Comparison of ENCODE assay signal across 24 mouse cellular contexts in genomic region chr7:132306671-132307412, GRCm38 (mm10).
"Had no signal": no experiment of that assay in that cellular context is flagged by ENCODE, and none has a peak within 500 bp of the region (broad histone marks: within the 10 kb centered on the region; RNA-seq: fewer than 3 reads in every experiment).

No protein-coding gene starts in this region.

- ATAC-seq: hindbrain, postnatal 0 days; liver, embryonic 12.5 days had no signal

- H3K9me3 ChIP-seq: heart, embryonic 13.5 days; heart, embryonic 15.5 days; hindbrain, embryonic 13.5 days; hindbrain, embryonic 15.5 days; kidney, embryonic 15.5 days; limb, embryonic 13.5 days; limb, embryonic 15.5 days; liver, embryonic 12.5 days had no signal

- H3K9ac ChIP-seq: heart, embryonic 13.5 days; heart, embryonic 15.5 days; hindbrain, embryonic 13.5 days; hindbrain, embryonic 15.5 days; kidney, embryonic 15.5 days; limb, embryonic 13.5 days; limb, embryonic 15.5 days; liver, embryonic 12.5 days; liver, embryonic 14.5 days had no signal

- DNase-seq: gastrocnemius, adult 2 months; gastrocnemius, postnatal 10 days; gastrocnemius, postnatal 25 days; heart, adult 18-20 months; heart, postnatal 14 days; heart, postnatal 36 days; kidney, adult 11 months; kidney, adult 2 months; kidney, adult 9 months; layer of hippocampus, adult 9-11 months; layer of hippocampus, postnatal 36 days; left cerebral cortex, postnatal 4 days had no signal

- H3K4me2 ChIP-seq: heart, embryonic 11.5 days; heart, embryonic 13.5 days; heart, embryonic 15.5 days; hindbrain, embryonic 13.5 days; hindbrain, embryonic 15.5 days; kidney, embryonic 15.5 days; limb, embryonic 13.5 days; limb, embryonic 15.5 days; liver, embryonic 12.5 days had no signal

- H3K27ac ChIP-seq: gastrocnemius, adult 2 months; heart, embryonic 13.5 days; heart, embryonic 15.5 days; hindbrain, embryonic 13.5 days; hindbrain, embryonic 15.5 days; hindbrain, postnatal 0 days; kidney, postnatal 0 days; limb, embryonic 13.5 days; limb, embryonic 15.5 days; liver, embryonic 12.5 days; liver, embryonic 14.5 days had no signal

- H3K27me3 ChIP-seq: heart, embryonic 13.5 days; heart, embryonic 15.5 days; hindbrain, embryonic 13.5 days; hindbrain, embryonic 15.5 days; kidney, embryonic 15.5 days; limb, embryonic 13.5 days; limb, embryonic 15.5 days; liver, embryonic 12.5 days had no signal

- H3K4me3 ChIP-seq: gastrocnemius, adult 2 months; heart, embryonic 13.5 days; heart, embryonic 15.5 days; hindbrain, embryonic 13.5 days; hindbrain, embryonic 15.5 days; kidney, embryonic 15.5 days; limb, embryonic 13.5 days; limb, embryonic 15.5 days; liver, embryonic 12.5 days had no signal

- H3K36me3 ChIP-seq: heart, embryonic 13.5 days; heart, embryonic 15.5 days; hindbrain, embryonic 15.5 days; kidney, embryonic 15.5 days; limb, embryonic 13.5 days; limb, embryonic 15.5 days; liver, embryonic 12.5 days had no signal
